Mouse (Mus musculus): ENCODE measurements around the gene Commd7. TPM values are rescaled to one million over a fixed set of nuclear protein-coding genes. Genes with fewer than 3 reads are reported as not detected.
"Not testable (repeated sequence)": the region's sequence is repeated elsewhere in the genome, so short reads cannot be mapped to it uniquely, and the experiment has no call there.

The Commd7 gene
- polyA plus RNA-seq, 1 experiment from 2014 or later = 87.4 TPM

GRCm38 (mm10) chr2:153657659-153658058 lies 25.1 kb upstream of the Commd7 start:
- H3K4me1 ChIP-seq (ENCODE audit: insufficient read depth, low read length) = peaks cover 13% of the 10 kb centered on the region
- H3K9ac ChIP-seq (replicated peaks; ENCODE audit: low read length); H3K9me3 ChIP-seq (ENCODE audit: low read length); H3K27me3 ChIP-seq (ENCODE audit: insufficient read depth, low read length); H3K4me3 ChIP-seq (ENCODE audit: low read length); H3K36me3 ChIP-seq (ENCODE audit: insufficient read depth, low read length); H3K27ac ChIP-seq (ENCODE audit: low read length); H3K4me2 ChIP-seq (replicated peaks; ENCODE audit: low read depth, low read length): not testable (repeated sequence)
- WGBS = 69% methylated on average over 8 of the region's 8 CpGs
- peak; percentile 62; the same call in 1 of the 2 replicates for ATAC-seq (ENCODE audit: low FRiP score, low TSS enrichment)

DNA sequence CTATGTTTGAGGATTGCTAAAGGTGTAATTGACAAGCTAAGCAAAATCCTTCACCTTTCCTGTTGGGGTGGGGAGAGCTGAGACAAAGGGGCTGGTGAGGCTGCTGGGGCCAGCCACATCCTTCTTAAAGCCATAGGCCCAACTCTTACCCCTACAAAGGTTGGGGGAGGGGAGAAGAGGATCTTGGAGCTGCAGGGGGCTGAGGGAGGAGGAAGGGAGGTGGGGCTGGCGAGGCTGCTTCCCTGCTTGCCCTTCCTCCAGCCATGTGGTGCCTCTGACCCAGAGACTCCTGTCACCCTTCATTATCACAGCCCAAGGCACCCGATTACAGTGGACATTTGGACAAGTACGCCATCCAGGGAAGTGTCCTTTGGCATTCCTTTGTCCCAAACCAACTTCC lies 19.1 kb upstream of the Commd7 start:
- H3K4me2 ChIP-seq (replicated peaks; ENCODE audit: low read depth, low read length) = no peak overlapping the region
- H3K27me3 ChIP-seq (ENCODE audit: insufficient read depth, low read length) = no peaks in the 10 kb centered on the region
- H3K9me3 ChIP-seq (ENCODE audit: low read length) = no peaks in the 10 kb centered on the region
- no peaks in the 10 kb centered on the region for H3K36me3 ChIP-seq (ENCODE audit: insufficient read depth, low read length)
- no peak overlapping the region for H3K4me3 ChIP-seq (ENCODE audit: low read length)
- peaks cover 30% of the 10 kb centered on the region for H3K4me1 ChIP-seq (ENCODE audit: insufficient read depth, low read length)
- no peak overlapping the region for H3K9ac ChIP-seq (replicated peaks; ENCODE audit: low read length)
- ATAC-seq (ENCODE audit: low FRiP score, low TSS enrichment) = no peak
- 71% methylated on average over 3 of the region's 3 CpGs for WGBS
- H3K27ac ChIP-seq (ENCODE audit: low read length) = no peak overlapping the region

- H3K4me2 ChIP-seq (replicated peaks; ENCODE audit: low read depth, low read length) = peak overlapping the region; percentile 90
- peak overlapping the region; percentile 85 for H3K4me3 ChIP-seq (ENCODE audit: low read length)
- no peaks in the 10 kb centered on the region for H3K9me3 ChIP-seq (ENCODE audit: low read length)
- ATAC-seq (ENCODE audit: low FRiP score, low TSS enrichment) = peak; percentile 63
- WGBS = 3% methylated on average over 28 of the region's 28 CpGs
- no peaks in the 10 kb centered on the region for H3K36me3 ChIP-seq (ENCODE audit: insufficient read depth, low read length)
- peak overlapping the region; percentile 87 for H3K9ac ChIP-seq (replicated peaks; ENCODE audit: low read length)
- H3K4me1 ChIP-seq (ENCODE audit: insufficient read depth, low read length) = peaks cover 22% of the 10 kb centered on the region
- H3K27ac ChIP-seq (ENCODE audit: low read length) = no peak overlapping the region
- no peaks in the 10 kb centered on the region for H3K27me3 ChIP-seq (ENCODE audit: insufficient read depth, low read length)
Observed at GRCm38 (mm10) chr2:153650014-153650687, 17.6 kb upstream of the Commd7 start.

DNA sequence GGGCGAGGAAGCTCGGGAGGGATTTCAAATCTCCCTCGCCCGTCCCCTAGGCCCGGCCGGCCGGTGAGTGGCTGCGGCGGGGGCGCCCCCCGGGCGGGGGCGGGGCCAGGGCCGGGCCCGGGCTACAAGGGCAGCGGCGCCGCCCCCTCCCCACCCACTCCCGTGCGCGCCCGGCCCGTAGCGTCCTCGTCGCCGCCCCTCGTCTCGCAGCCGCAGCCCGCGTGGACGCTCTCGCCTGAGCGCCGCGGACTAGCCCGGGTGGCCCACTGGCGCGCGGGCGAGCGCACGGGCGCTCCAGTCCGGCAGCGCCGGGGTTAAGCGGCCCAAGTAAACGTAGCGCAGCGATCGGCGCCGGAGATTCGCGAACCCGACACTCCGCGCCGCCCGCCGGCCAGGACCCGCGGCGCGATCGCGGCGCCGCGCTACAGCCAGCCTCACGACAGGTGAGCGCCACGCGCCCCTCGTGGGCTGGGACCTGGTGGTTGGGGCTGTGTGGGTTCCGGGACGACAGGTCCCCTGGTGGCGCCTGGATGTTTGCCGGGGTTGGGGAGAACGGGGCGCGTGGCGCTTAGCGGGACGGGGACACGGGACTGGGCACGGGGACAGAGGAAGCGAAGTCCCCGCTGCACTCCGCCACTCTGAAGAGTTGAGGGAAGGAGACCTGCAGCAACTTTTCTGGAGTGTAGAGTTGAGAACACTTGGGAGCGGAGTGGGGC lies 16.9 kb upstream of the Commd7 start, which contains the start of gene Dnmt3b:
Dnmt3b (plus strand) TSS at position 153 of the 716 bp plus-strand sequence.
- H3K4me3 ChIP-seq (ENCODE audit: low read length) = peak within 1 kb of the TSS; percentile 85
- H3K4me1 ChIP-seq (ENCODE audit: insufficient read depth, low read length) = peaks cover 22% of the 10 kb centered on the region
- H3K9ac ChIP-seq (replicated peaks; ENCODE audit: low read length) = peak within 1 kb of the TSS; percentile 87
- WGBS = under 1% methylated on average over 55 of the region's 93 CpGs
- peak; percentile 90 for ATAC-seq (ENCODE audit: low FRiP score, low TSS enrichment)
- H3K27ac ChIP-seq (ENCODE audit: low read length) = no peak within 1 kb of the TSS
- no peaks in the 10 kb centered on the region for H3K27me3 ChIP-seq (ENCODE audit: insufficient read depth, low read length)
- H3K36me3 ChIP-seq (ENCODE audit: insufficient read depth, low read length) = no peaks in the 10 kb centered on the region
- peak within 1 kb of the TSS; percentile 90 for H3K4me2 ChIP-seq (replicated peaks; ENCODE audit: low read depth, low read length)
- no peaks in the 10 kb centered on the region for H3K9me3 ChIP-seq (ENCODE audit: low read length)

DNA sequence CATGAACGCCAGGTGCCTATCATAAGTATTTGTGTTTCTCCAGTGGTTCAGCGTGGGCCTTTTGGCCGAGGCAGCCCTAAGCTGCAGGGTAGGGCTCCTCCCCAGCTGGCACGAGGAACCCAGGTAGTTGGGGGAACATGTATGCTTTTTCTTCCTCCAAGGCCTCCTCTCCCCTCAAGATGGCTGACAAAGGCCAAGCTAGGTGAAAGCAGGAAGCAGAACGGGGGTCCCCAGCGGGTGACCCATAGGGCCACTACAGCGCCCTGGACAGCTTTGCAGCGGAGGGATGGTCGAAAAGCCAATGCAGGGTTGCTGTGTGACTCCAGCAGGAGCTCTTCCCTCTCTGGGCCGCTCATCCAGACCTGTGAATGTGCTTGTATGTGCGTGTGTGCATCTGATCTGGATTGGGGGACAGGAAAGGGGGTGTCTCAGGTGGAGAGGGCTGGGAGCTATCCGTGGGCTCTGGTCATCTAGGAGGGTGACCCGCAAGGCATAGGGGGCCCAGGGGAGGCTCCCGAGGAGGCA lies 16.3 kb upstream of the Commd7 start:
- Histone ChIP-seq H3K36me3 (ENCODE audit: insufficient read depth, low read length) (no peaks in the 10 kb centered on the region), H3K27ac (ENCODE audit: low read length) (no peak overlapping the region), H3K4me3 (ENCODE audit: low read length) (peak overlapping the region; percentile 85), H3K27me3 (ENCODE audit: insufficient read depth, low read length) (no peaks in the 10 kb centered on the region), H3K4me1 (ENCODE audit: insufficient read depth, low read length) (peaks cover 22% of the 10 kb centered on the region), H3K4me2 (replicated peaks; ENCODE audit: low read depth, low read length) (peak overlapping the region; percentile 90), H3K9me3 (ENCODE audit: low read length) (no peaks in the 10 kb centered on the region), H3K9ac (replicated peaks; ENCODE audit: low read length) (peak overlapping the region; percentile 87)
- 23% methylated on average over 14 of the region's 14 CpGs for WGBS
- no peak; the same call in 1 of the 2 replicates for ATAC-seq (ENCODE audit: low FRiP score, low TSS enrichment)

DNA sequence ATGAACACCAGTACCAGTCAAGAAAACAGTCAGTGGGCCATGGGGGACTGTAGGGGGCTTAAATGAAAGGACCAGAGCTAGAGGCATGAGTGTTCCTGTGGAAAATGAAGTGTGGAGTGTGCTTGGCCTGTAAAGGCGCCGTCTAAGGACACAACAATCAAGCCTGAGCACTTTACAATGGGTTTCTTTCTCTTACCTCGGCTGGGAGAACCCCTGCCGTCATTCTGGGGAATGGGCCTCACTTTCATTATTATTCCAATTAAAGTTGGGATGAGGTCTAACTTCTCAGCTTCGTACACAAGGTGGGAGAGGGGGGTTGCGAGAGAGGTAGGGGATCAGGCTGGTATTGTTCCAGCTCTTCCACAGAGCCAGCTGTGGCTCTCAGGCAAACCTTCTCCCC lies 10.4 kb upstream of the Commd7 start:
- no peak for ATAC-seq (ENCODE audit: low FRiP score, low TSS enrichment)
- 43% methylated on average over 6 of the region's 6 CpGs for WGBS
- H3K9ac ChIP-seq (replicated peaks; ENCODE audit: low read length) = no peak overlapping the region
- H3K4me1 ChIP-seq (ENCODE audit: insufficient read depth, low read length) = no peaks in the 10 kb centered on the region
- H3K27ac ChIP-seq (ENCODE audit: low read length) = no peak overlapping the region
- no peaks in the 10 kb centered on the region for H3K36me3 ChIP-seq (ENCODE audit: insufficient read depth, low read length)
- H3K9me3 ChIP-seq (ENCODE audit: low read length) = no peaks in the 10 kb centered on the region
- no peak overlapping the region for H3K4me3 ChIP-seq (ENCODE audit: low read length)
- H3K4me2 ChIP-seq (replicated peaks; ENCODE audit: low read depth, low read length) = no peak overlapping the region
- H3K27me3 ChIP-seq (ENCODE audit: insufficient read depth, low read length) = no peaks in the 10 kb centered on the region

GRCm38 (mm10) chr2:153642496-153642895 lies 9.9 kb upstream of the Commd7 start:
- no peaks in the 10 kb centered on the region for H3K4me1 ChIP-seq (ENCODE audit: insufficient read depth, low read length)
- ATAC-seq (ENCODE audit: low FRiP score, low TSS enrichment) = no peak
- H3K27ac ChIP-seq (ENCODE audit: low read length) = no peak overlapping the region
- no peak overlapping the region for H3K9ac ChIP-seq (replicated peaks; ENCODE audit: low read length)
- 23% methylated on average over 3 of the region's 3 CpGs for WGBS
- H3K27me3 ChIP-seq (ENCODE audit: insufficient read depth, low read length) = no peaks in the 10 kb centered on the region
- no peak overlapping the region for H3K4me3 ChIP-seq (ENCODE audit: low read length)
- no peaks in the 10 kb centered on the region for H3K36me3 ChIP-seq (ENCODE audit: insufficient read depth, low read length)
- H3K9me3 ChIP-seq (ENCODE audit: low read length) = no peaks in the 10 kb centered on the region
- no peak overlapping the region for H3K4me2 ChIP-seq (replicated peaks; ENCODE audit: low read depth, low read length)

DNA sequence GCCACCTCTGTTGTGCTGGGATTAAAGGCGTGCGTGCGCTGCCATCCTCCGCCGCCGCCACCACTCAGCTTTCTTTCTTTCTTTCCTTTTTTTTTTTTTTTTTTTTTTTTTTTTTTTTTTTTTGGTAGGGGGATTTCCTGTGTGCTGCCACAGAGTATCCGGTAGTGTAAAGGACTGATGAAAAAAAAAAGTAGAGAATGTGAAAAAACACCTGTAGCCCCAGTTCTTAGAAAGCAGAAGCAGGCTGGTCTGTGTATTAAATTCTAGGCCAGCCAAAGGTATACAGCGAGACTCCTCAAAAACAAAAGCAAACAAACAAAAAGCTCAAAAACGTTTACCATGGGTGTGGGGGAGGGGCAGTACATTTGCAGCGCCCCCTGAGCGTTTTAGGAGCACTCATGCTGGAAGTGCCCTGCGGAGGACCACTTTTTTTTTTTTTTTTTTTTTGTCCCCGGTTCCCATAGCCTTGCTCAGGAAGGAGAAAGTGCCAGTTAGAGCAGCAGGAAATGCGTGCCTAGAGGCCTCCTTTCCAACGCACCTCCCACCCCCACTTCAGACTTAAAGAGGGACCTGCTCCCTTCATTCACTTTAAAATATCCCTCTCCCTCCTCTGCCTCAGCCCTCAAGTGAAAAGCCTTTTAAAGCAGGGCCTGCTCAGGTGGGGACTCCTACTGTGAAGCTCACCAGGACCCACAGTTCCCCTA lies 6.5 kb upstream of the Commd7 start:
- ATAC-seq (ENCODE audit: low FRiP score, low TSS enrichment) = no peak
- WGBS = 42% methylated on average over 14 of the region's 15 CpGs
- Histone ChIP-seq H3K4me2 (replicated peaks; ENCODE audit: low read depth, low read length) (no peak overlapping the region), H3K27ac (ENCODE audit: low read length) (peak overlapping the region; percentile 33; the same call in 1 of the 2 replicates), H3K4me1 (ENCODE audit: insufficient read depth, low read length) (no peaks in the 10 kb centered on the region), H3K9me3 (ENCODE audit: low read length) (no peaks in the 10 kb centered on the region), H3K9ac (replicated peaks; ENCODE audit: low read length) (no peak overlapping the region), H3K27me3 (ENCODE audit: insufficient read depth, low read length) (no peaks in the 10 kb centered on the region), H3K4me3 (ENCODE audit: low read length) (no peak overlapping the region), H3K36me3 (ENCODE audit: insufficient read depth, low read length) (no peaks in the 10 kb centered on the region)

DNA sequence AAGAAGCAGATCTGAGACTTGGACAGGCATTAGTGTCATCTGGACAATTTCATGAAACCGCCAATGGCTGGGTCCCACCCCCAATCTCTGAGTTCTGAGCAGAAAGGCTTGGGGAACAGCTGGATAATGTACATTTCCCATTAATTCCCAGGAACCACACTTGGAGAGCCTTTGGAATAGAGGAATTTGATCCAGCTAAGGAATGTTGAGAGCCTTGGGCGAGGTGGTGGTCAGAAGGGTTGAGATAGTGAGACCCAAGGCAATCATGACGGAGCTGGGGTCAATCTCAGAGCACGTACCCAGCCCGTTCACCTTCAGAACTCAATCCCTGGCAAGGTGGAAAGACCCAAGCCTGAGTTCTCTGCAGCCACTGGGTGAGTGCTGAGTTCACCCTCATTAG lies 678 bp upstream of the Commd7 start:
- H3K4me1 ChIP-seq (ENCODE audit: insufficient read depth, low read length) = peaks cover 16% of the 10 kb centered on the region
- H3K27ac ChIP-seq (ENCODE audit: low read length) = no peak overlapping the region
- peaks cover 8% of the 10 kb centered on the region for H3K36me3 ChIP-seq (ENCODE audit: insufficient read depth, low read length)
- H3K9ac ChIP-seq (replicated peaks; ENCODE audit: low read length) = peak overlapping the region; percentile 98; the same call in 1 of the 2 replicates
- H3K4me2 ChIP-seq (replicated peaks; ENCODE audit: low read depth, low read length) = peak overlapping the region; percentile 59; the same call in 1 of the 2 replicates
- peak; percentile 1; the same call in 1 of the 2 replicates for ATAC-seq (ENCODE audit: low FRiP score, low TSS enrichment)
- WGBS = 67% methylated on average over 5 of the region's 5 CpGs
- H3K9me3 ChIP-seq (ENCODE audit: low read length) = no peaks in the 10 kb centered on the region
- no peaks in the 10 kb centered on the region for H3K27me3 ChIP-seq (ENCODE audit: insufficient read depth, low read length)
- H3K4me3 ChIP-seq (ENCODE audit: low read length) = no peak overlapping the region

Data from kidney, embryonic 16.5 days (tissue).